Mouse (Mus musculus) left cerebral cortex, postnatal 25 days (tissue): ENCODE measurements at regions not wholly inside any gene's neighbourhood (a gene's known extent, or its start where the extent isn't known, plus 50 kb on each side); places are given as distances from the start of the nearest gene placed in this dataset.
"Not testable (repeated sequence)": the region's sequence is repeated elsewhere in the genome, so short reads cannot be mapped to it uniquely, and the experiment has no call there.

Source experiments
- DNase-seq, 2 experiments: peaks; one replicate each; pipeline ENCODE4 v3.0.0; 2022; ENCODE audit warnings: low spot score in 2 of 2, mixed read lengths in 1 of 2
- intact Hi-C: fragments of 180-260 bp; cut with DNase I; formaldehyde crosslinking; loops from one replicate; pipeline ENCODE4 v1.15.1; 2025

DNA sequence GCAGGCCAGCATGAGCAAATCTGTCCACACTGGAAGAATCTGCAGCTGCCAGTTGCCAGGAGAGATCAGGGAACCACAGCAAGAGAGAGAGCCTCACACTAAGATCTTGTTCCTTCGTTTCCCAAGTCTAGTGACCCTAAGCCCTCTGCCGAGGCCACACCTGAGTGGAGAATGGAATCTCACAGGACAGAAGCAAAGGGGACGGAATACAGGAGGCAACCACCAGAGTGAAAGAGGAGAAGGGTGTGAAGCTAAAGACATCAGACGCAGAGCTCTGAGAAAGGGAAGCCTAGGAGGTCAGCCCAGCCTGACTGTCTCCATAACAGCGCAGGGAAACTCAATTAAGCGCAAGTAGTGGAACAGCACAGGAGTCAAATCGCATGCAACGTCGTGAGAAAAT, 75.0 kb downstream of the Suds3 start:
- no peak for DNase-seq
- intact Hi-C loops = no loop called here

DNA sequence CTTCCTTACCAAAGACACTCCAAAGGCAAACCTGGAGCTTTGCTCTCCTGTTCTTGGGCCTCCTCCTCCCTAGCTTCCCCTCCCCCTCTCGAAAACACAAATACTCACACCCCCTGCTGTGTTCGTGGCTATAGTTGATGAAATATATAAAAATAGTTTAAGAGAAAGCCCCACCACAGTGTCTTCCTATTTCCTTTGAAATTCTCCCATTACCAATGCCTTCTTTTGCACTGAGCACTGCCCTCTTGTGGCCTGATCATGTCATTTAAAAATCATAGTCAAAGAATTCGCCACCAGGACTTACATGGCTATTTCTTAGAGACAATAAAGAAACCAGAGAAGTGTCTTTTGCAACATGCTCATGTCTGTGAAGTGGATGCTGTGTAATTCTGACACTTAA, 78.7 kb downstream of the Suds3 start:
- intact Hi-C loops = loop anchor here (5.0 to 10.0 kb wide), 3 partner anchors 145 to 802 kb away; no protein-coding TSS in a partner anchor
- DNase-seq = peak; percentile 56 to 67

DNA sequence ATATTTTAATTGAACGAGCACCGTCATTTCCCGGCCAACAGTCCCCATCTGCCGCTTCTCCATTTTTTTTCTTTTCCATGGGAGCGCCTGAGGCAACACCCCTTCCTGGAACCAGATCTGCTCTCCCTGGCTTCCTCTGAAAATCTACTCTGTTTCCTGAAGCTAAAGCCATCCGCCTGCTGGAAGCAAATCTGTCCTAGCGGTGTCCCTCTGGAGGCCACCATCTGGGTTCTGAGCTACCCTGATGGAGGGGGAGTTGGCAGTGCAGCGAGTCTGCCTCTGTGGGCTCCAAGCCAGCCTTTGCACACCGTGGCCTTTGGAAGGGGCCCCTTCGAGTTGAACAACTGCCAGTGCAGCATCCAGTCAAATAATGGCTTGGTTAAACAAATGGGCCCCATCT, 83.8 kb downstream of the Suds3 start:
- DNase-seq = peak; percentile 16 to 52
- intact Hi-C loops = loop anchor here (5.0 to 10.0 kb wide), 3 partner anchors 287 to 797 kb away; partner anchors contain the start of gene Srrm4

DNA sequence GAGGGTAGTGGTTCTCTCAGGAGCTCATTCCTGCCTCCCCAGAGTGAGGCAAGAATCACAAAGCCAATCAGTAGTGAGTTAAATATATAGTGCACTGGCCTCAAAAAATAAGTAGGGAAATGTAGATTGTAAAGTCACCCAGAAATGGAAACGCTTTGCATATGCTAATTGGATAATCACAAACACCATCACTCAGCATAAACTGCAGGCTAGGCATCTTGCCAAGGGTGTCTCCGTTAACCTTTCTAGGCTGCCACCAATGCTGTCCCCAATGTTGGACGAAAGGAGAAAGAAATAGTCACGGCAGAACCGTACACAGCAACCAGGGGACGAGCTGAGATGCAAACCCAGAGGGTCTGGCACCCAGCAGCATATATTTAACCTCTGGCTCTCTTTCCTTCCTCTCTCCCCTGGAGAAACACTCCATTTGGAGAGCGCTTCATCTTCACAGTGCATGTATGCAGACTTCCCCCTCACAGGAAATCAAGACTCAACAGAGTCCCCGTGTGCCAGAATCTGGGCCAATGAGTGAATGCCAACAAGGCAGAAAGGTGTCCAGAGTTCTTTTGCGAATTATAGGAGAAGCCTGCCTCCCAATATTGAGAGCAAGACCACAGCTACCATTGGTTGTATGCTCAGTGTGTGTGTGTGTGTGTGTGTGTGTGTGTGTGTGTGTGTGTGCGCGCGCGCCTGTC, 90.1 kb downstream of the Suds3 start:
- DNase-seq = no peak
- intact Hi-C loops = no loop called here

DNA sequence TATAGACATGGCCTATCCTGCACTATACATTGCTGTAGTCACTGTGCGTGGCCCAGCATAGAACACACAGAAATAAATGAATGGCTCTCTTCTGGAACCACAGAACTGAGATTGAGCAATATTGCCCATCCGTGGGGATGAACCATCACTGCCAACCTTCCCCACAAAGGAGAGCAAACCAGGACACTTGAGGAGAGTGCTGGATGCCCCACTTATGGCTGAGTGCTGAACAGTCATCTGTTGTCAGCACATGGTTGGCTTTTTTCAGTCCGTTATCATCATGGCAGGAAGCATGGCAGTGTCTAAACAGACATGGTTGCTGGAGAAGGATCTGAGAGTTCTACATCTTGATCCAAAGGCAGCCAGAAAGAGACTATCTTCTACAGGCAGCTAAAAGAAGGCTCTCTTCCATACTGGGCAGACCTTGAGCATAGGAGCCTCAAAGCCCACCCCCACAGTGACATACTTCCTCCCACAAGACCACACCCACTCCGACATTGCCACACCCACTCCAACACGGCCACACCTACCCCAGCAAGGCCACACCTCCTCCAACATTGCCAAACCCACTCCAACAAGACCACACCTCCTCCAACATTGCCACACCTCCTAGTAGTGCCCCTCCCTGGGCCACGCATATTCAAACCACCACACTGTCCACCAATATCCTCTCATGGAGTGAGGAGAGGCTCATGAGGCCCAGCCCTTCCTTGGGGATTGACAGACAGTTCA, 97.3 kb downstream of the Suds3 start:
- DNase-seq = no peak
- intact Hi-C loops = no loop called here

DNA sequence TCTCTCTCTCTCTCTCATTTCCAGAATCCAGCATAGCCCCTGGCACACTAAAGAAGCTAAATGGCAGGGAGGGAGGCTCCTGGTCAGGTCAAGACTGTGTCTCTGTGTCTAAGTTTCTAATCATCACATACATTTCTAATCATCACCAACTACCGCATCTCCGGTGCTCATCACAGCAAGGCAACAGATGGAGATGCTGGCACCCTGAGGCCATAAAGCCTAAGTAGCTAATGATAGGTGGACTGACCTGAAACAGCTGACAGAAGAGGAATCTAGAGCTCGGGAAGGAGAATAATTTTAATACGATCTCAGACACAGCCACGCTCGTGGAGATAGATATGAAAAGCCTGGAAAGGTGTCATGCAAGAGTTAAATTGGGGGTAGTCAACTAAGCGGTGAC, 104.8 kb downstream of the Suds3 start:
- DNase-seq = no peak
- intact Hi-C loops = no loop called here

DNA sequence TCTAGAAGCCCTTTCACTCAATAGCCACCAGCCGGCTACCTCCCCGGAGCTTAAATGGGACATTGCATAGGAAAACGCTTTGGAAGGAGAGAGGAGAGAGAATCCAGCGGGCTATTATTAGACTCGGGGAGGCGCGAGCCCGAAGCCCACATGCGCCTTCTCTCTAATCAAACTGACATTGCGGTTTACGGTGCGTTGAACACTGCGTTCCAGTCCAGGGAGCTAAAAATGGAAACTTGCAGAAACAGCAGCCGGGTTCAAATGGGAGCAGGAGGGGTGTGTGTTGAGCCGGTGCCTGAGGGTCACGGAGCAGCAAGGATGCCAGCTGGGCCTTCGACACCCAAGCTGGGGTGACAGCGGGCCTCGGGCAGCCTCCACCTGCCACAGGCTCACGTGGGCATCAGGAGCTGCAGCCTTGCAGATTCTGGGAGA, 115.1 kb downstream of the Suds3 start:
- peak; percentile 60 to 75 for DNase-seq
- intact Hi-C loops = no loop called here

DNA sequence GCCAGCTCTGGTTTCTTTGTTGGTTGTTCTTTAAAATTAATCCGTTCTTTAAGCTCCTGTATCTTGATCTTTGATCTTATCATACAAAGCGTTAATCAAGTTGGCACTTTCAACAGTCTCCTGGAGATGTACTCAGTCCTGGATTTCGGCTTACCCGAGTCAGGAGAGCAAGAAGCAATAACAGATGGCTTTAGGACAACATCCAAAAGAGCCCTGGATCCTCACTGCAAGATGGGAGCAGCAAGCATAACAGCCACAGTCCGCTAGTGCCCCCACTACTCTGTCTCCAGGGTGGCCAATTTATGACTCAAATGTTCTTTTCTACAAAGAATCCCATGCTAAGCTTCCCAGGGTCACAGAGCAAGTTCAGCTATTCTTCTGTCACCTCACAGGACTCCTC, 121.4 kb downstream of the Suds3 start:
- intact Hi-C loops = no loop called here

DNA sequence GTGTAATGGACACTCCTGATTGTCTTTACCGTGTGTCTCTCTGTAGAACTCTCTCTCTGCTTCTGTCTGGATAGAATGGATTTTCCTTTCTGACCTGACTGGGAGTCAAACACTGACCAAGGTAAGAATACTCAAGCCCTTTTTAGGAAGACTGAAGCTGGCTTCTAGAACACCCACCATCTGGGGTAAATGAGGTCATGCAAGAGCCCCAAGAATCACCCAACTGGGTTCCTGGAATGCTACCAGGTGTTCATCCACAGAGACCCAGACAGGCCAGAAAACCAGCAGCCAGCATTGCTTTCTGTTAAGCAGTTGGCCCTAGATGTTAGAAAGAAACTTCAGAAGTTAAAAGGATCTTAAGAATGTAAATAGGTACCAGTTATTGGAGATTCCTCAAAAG, 122.2 kb downstream of the Suds3 start:
- intact Hi-C loops = no loop called here
- no peak for DNase-seq

More for the DNA sequence above, 121.4 kb downstream of the Suds3 start:
- no peak for DNase-seq

DNA sequence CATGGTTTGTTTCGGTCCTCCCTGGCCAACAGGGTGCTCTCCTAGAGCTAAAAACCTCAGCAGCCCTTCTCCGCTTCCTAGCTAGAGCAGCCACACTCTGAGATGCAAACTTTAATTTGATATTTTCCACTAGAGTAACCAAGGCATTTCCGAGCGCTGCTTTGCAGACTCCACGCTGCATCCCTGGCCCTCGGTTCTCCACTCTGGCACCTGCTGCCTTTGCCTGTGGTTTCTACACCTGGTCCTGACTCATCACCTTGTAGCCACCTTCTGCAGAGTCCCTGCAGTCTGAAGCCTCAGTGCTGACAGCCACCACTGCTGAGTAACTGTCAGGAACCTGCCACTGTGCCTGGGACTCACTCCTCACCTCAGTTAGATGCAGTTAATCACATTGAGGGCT, 124.5 kb downstream of the Suds3 start:
- peak in 1 of 2 experiments; percentile 6 for DNase-seq

DNA sequence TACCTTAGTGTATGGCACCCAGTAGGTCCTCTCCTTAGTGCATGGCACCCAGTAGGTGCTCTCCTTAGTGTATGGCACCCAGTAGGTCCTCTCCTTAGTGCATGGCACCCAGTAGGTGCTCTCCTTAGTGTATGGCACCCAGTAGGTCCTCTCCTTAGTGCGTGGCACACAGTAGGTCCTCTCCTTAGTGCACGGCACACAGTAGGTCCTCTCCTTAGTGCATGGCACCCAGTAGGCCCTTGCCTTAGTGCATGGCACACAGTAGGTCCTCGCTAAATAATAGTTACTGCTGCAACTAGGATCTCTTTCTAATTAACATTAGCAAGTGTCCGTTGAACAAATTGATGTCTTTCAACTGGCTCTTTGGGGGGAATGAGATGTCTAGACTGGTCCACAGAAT, 144.4 kb downstream of the Suds3 start:
- intact Hi-C loops, DNase-seq: not testable (repeated sequence)

More for the DNA sequence above, 124.5 kb downstream of the Suds3 start:
- intact Hi-C loops = no loop called here

DNA sequence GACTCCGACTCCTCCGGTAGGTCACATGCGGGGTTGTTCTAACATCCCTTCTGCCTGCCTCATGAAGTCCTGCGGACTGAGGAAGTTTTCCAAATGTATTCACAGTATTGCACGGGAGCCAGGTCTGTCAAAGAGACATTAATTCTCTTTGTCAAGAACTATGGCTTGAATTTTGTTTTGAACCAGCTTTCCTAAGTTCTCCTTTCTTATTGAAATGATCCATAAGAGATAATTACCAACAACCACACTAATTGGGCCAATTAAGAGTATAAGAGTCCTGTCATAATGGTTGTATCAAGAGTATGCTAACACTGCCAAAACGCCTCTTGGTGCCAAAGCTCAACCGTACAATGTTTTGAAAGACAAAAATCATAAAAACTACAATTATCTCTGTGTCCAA, 151.7 kb downstream of the Suds3 start:
- intact Hi-C loops = no loop called here
- DNase-seq = no peak

DNA sequence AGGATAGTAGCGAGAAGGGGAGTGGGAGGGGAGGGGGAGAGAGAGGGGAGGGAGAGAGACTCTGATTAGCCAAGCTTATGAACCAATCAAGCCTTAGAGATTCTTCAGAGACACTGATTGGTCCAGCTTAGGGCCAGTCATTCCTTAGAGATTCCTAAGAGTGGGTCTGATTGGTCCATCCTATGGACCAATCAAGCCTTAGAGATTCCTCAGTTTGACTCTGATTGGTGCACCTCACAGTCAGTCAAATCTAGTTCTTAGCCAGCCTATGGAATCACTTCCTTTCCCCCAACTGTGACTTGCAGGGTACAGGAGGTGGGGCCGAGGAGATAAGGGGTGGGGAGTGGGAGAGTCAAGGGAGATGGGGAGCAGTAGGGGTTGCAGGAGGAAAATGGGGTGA, 152.8 kb downstream of the Suds3 start:
- intact Hi-C loops = no loop called here
- no peak for DNase-seq

DNA sequence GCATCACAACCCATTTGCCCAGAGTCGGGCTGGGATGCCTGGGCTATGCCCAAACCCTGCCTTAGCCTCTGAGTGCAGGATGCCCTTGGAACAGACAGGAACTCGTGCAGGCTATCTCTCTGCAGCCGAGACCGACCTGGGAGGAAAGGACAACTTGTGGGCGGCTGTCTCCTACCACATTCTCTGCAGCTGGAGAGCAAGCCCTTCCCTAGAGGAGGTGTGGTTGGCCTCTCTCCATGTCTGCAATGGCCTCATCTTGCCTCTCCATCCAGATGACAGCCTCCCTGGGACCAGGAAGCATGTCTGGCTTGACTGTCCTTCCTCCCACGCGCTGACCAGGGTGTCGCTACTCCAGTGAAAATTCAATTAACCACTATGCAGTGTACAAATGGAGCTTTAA, 155.9 kb downstream of the Suds3 start:
- DNase-seq = no peak
- intact Hi-C loops = no loop called here

DNA sequence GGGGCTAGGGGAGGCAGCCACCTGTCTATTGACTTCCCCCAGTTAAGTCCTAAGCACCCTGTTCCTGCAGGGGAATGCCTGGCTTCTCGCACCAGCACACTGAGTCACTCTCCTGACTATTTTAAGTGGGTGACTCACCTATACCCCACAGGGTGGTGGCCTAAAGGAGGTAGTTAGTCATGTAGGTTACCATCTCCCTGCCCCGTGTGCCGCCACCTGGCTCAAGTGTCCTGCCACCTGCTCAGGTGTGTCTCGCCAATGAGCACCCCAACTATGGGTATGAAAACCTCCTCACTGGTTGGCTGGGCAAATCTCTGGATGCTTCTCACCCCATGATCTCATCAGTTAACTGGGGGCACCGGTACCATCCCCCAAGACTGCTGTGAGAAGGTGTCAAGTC, 157.8 kb downstream of the Suds3 start:
- DNase-seq = no peak
- intact Hi-C loops = no loop called here

DNA sequence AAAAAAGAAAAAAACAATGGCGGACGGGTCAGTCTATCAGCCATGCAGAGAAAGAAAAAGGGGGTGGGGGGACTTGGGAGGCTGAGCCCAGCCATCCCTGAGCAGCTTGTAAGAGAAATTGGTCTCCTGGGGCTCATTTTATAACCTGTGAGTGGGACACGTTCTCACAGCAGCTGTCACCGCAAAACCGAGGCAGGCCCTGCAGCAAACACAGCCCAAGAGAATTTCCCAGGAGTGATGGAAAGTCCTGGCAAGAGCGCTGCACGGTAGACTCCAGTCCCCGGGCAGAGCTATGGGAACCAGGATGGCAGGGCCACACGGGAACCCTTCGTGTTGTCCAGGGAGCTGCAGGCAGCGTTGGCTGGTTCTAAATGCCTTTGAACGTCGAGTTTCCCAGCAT, 159.3 kb downstream of the Suds3 start:
- no peak for DNase-seq
- intact Hi-C loops = no loop called here

DNA sequence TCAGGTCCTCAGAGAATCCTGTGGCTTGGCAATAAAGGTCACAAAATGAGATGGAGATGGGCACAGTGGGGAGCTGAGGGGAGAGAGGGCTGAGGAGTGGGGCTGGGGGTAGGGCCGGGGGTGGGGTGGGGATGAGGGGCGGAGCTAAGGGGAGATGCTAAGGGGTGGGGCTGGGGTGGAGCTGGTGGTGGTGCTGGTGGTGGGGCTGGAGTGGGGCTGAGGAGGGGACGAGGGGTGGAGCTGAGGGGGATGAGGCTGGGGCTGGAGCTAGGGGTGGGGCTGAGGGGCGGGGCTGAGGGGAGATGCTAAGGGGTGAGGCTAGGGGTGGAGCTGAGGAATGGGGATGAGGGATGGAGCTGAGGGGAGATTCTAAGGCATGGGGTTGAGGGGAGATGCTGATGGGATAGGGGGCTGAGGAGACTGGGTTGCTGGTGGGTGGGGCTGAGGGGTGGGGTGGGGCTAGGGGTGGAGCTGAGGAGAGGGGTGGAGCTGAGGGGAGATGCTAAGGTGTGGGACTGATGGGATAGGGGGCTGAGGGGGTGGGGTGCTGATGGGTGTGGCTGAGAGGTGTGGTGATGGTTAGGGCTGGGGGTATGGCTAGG, 165.5 kb downstream of the Suds3 start:
- intact Hi-C loops = no loop called here
- no peak for DNase-seq

DNA sequence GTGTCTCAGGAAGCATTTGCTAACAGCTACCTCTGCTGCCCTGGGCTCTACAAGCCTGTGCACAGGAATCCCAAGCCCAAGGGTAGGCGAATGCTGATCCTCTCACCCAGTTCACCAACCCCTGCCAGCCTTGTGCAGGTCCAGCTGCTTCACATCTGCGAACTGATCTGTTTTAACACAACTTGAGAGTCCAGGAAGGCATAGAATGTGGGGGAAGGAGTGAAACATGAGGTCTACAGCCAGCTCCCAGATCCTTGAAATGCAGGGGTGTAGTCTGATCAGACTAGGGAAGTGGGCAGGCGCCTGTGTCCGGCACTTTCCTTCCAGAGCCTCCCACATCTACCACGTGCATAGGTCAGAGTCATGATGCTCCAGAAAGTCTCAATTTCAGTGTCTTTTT, 181.3 kb downstream of the Suds3 start:
- intact Hi-C loops = no loop called here
- DNase-seq = no peak

DNA sequence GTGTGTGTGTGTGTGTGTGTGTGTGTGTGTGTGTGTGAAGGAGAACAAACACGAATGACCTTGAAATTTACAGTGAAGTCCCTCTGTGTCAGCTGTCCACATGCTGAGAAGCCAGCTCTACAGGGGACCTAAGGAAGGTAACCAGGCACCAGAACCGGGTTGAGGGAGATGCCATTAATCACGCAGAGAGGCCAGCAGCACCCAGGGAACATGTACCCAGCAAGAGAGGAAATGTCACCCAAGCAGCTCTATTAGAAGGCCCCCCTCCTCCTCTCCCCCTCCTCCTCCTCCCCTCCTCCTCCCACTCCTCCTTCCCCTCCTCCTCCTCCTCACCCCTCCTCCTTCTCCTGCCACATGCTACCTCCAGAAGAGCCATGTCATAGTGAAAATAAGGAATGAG, 181.8 kb downstream of the Suds3 start:
- no peak for DNase-seq
- intact Hi-C loops = no loop called here

DNA sequence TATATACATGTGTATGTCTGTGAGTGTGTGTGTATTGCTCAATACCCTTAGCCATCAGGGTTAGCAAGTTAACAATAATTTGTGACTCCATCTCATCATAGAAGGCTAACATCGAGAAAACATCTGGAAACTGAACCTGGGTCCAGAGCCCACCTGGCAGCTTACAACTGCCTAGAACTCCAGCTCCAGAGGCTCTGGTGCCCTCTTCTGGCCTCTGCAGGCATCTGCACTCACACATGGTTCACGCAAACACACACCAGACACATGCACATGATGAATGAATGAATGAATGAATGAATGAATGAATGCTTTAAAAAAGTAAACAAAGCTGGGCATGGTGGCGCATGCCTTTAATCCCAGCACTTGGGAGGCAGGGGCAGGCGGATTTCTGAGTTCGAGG, 182.8 kb downstream of the Suds3 start:
- intact Hi-C loops = no loop called here
- DNase-seq = no peak

DNA sequence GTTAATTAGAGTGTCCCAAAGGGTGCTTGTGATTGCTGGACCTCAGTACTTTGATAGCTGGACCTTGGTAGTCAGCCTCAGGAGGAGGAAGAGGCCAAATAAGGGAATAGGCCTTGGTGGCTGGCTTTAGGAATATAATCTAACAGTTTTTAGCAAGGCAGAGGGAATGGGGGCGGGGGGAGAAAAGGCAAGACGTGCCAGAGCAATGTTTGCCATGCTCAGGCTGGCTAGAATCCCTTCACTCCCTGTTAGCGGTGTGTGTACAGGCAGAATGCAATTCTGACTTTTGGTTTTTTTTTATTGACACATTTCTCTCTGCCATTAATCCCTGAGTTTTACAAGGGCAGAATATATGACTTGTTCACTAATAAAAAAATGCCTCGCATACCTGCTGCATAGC, 192.2 kb downstream of the Suds3 start:
- DNase-seq = no peak
- intact Hi-C loops = no loop called here
